Mouse (Mus musculus): ENCODE results near the gene Pex3.

Gene Pex3

GRCm38 (mm10) chr10:13552646-13553497 lies at the start of gene Pex3, which contains the start of gene Adat2:
Pex3 (minus strand) TSS chr10:13553142.
Adat2 (plus strand) TSS chr10:13552894.
- peak; percentile 90 for DNase-seq (ENCODE audit: low spot score)

GRCm38 (mm10) chr10:13600926-13601325 lies 48.0 kb upstream of the Pex3 start:
- no peak for DNase-seq (ENCODE audit: low spot score)

GRCm38 (mm10) chr10:13597491-13597890 lies 44.5 kb upstream of the Pex3 start:
- DNase-seq (ENCODE audit: low spot score) = no peak

- DNase-seq (ENCODE audit: low spot score) = no peak
Observed at GRCm38 (mm10) chr10:13596866-13597265, 43.9 kb upstream of the Pex3 start.

GRCm38 (mm10) chr10:13596073-13596472 lies 43.1 kb upstream of the Pex3 start:
- no peak for DNase-seq (ENCODE audit: low spot score)

- no peak for DNase-seq (ENCODE audit: low spot score)
Observed at GRCm38 (mm10) chr10:13593529-13593928, 40.6 kb upstream of the Pex3 start.

GRCm38 (mm10) chr10:13592196-13592595 lies 39.3 kb upstream of the Pex3 start:
- DNase-seq (ENCODE audit: low spot score) = no peak

GRCm38 (mm10) chr10:13587914-13588313 lies 35.0 kb upstream of the Pex3 start:
- DNase-seq (ENCODE audit: low spot score) = no peak

- DNase-seq (ENCODE audit: low spot score) = no peak
Observed at GRCm38 (mm10) chr10:13577123-13577522, 24.2 kb upstream of the Pex3 start.

GRCm38 (mm10) chr10:13572410-13572809 lies 19.5 kb upstream of the Pex3 start:
- no peak for DNase-seq (ENCODE audit: low spot score)

GRCm38 (mm10) chr10:13572003-13572402 lies 19.1 kb upstream of the Pex3 start:
- DNase-seq (ENCODE audit: low spot score) = no peak

GRCm38 (mm10) chr10:13570697-13571538 lies 18.0 kb upstream of the Pex3 start:
- DNase-seq (ENCODE audit: low spot score) = no peak

- no peak for DNase-seq (ENCODE audit: low spot score)
Observed at GRCm38 (mm10) chr10:13569818-13570217, 16.9 kb upstream of the Pex3 start.

GRCm38 (mm10) chr10:13566393-13566792 lies 13.5 kb upstream of the Pex3 start:
- DNase-seq (ENCODE audit: low spot score) = no peak

- no peak for DNase-seq (ENCODE audit: low spot score)
Observed at GRCm38 (mm10) chr10:13565080-13565448, 12.1 kb upstream of the Pex3 start.

GRCm38 (mm10) chr10:13564364-13565079 lies 11.6 kb upstream of the Pex3 start:
- peak; percentile 32 for DNase-seq (ENCODE audit: low spot score)

GRCm38 (mm10) chr10:13560014-13560674 lies 7.2 kb upstream of the Pex3 start:
- DNase-seq (ENCODE audit: low spot score) = no peak

GRCm38 (mm10) chr10:13554316-13554715 lies 1.4 kb upstream of the Pex3 start:
- no peak for DNase-seq (ENCODE audit: low spot score)

GRCm38 (mm10) chr10:13553498-13553985 lies 600 bp upstream of the Pex3 start:
- no peak for DNase-seq (ENCODE audit: low spot score)

GRCm38 (mm10) chr10:13541721-13542120 lies 11.2 kb downstream of the Pex3 start:
- DNase-seq (ENCODE audit: low spot score) = no peak

GRCm38 (mm10) chr10:13539769-13540333 lies 13.1 kb downstream of the Pex3 start:
- DNase-seq (ENCODE audit: low spot score) = no peak

Data from ovary, postnatal 10 days (tissue).